Mouse (Mus musculus): ENCODE results near the gene Nhp2.

GRCm38 (mm10) chr11:51662632-51663031 lies 43.1 kb downstream of the Nhp2 start:
- TF ChIP-seq CTCF (IDR thresholded peaks at IDR 0.05; ENCODE audit: borderline replicate concordance, insufficient read depth, low read length): no peak
- TF ChIP-seq POLR2A (IDR thresholded peaks at IDR 0.05; ENCODE audit: low read depth, low read length): no peak

All from embryonic fibroblast, embryonic 13.5 days (primary cell).